Mouse (Mus musculus): ENCODE measurements at regions not wholly inside any gene's neighbourhood (a gene's known extent, or its start where the extent isn't known, plus 50 kb on each side); places are given as distances from the start of the nearest gene placed in this dataset.
A peak's percentile ranks its signal among the peaks of the same experiment; 100 is the strongest.

DNA sequence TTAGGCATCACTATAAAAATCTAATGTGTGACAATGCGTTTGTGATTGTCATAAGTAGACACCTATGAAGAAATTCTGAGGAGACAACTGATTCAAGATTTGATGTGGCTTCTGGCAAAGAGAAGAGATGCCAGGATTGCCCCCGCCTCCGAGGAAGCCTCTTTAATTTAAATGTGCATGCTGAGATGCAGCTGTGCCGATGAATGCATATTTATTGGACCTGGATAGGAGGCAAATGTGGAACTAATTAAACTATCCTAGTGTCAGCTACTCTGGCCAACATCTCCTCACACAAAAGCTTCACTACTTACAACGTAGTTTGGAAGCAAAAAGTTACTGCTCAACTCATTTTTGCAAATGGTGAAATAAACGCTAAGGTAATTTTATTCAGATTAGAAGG is 173.4 kb upstream of the Dph6 start:
- no peak for DNase-seq (ENCODE audit: extremely low spot score)

DNA sequence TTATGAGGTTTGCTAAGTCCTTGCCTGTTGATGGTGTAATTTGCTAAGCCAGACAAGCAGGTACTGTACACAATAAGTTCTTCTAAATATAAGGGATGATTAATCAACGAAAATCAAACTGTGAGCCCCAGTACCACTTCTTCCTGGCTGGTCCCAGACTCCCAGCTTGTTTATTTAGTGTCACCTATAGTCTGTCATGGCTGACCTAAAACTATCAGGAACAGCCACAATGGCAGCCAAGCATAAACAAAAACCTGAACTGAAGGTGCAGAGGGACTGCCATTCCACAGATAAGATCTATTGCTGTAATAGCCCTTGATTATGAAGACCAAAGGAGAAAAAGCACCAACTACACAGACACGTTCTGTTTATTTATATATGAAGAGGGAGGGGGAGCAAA is 180.9 kb upstream of the Dph6 start:
- DNase-seq (ENCODE audit: extremely low spot score): no peak

DNA sequence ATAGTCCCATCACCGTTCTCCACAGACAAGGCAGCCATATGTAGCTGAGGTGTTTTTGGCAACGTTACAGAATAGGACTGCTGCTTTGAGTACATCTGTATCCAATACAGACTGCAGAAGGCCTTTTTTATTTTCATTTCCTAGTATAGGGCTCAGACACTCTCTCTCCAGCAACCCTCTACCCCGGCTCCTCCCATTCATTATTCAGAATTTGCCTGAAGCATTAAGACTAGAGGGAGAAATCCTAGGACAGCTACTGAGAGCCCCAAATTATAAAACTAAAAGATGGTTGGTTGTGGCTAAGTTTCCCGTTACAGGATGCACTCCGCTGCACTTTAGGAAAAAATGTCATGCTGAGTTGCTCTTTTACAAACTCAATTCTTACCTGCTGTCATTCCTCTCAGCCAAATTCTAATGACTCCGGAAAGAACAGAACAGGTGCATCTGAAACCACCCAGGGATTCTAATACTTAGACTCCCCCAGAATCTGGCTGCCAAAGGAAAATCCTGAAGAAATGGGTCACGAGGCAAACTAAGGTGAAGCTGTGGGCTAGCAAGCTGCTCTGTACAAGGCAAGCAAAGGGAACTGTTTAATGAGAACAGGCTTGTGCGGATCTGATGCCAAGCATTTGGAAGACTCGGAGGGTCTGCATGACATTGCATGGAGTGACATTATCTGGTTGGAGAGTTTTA is 189.1 kb upstream of the Dph6 start:
- DNase-seq (ENCODE audit: extremely low spot score): no peak

DNA sequence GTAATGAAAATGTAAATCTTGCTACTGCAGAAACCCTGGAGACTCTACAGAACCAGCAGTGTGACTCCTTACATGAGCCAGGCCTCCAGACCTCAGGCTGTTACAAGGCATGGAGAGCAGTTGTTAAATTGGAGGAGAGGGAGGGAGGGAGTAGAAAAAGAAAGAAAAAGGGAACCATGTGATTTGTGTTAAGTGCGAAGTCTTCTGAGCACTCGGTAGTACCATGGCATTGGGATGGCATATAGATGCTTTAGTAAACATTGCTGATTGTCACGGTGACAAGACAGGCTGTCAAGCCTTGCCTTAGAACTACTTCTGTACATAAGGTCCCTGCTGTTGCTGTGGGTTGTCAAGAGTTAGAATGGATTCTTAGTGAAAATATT is 189.6 kb upstream of the Dph6 start:
- DNase-seq (ENCODE audit: extremely low spot score): no peak

DNA sequence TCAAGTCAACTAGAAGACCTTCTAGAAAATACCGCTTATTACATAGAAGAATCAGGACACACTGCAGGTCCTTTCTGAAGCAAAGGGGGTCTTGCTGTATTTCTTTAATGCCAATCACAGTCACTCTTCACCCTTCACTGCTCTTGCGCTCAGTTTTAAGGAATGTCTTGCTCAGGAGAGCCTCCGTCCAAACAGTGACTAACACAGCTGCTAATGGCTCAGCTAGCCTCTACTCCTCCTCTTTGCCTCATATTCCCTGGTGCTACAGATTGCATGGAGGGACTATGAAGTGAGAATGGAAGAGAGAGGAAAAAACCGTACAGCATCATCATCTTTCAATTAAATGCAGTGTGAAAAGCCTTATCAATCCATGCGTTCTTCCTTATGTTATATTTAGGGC is 193.7 kb upstream of the Dph6 start:
- DNase-seq (ENCODE audit: extremely low spot score): no peak

DNA sequence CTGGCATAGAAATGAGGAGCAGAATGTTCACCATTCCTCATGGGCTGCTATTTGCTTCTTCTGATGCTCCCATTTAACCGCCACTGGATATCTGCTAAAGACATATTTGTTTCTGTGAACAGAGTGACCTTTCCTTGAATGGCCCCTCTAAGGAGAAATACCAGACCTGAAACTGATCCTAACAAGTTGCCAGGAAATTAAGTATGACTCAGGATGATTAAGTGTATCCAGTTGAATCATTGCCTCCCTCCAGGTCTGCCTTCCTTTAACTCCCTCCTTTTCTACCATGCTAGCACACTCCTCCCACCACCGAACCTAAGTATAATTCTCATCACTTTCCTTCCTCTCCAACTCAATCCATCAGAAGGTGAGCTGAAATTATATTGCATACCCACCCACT is 194.2 kb upstream of the Dph6 start:
- DNase-seq (ENCODE audit: extremely low spot score): no peak

DNA sequence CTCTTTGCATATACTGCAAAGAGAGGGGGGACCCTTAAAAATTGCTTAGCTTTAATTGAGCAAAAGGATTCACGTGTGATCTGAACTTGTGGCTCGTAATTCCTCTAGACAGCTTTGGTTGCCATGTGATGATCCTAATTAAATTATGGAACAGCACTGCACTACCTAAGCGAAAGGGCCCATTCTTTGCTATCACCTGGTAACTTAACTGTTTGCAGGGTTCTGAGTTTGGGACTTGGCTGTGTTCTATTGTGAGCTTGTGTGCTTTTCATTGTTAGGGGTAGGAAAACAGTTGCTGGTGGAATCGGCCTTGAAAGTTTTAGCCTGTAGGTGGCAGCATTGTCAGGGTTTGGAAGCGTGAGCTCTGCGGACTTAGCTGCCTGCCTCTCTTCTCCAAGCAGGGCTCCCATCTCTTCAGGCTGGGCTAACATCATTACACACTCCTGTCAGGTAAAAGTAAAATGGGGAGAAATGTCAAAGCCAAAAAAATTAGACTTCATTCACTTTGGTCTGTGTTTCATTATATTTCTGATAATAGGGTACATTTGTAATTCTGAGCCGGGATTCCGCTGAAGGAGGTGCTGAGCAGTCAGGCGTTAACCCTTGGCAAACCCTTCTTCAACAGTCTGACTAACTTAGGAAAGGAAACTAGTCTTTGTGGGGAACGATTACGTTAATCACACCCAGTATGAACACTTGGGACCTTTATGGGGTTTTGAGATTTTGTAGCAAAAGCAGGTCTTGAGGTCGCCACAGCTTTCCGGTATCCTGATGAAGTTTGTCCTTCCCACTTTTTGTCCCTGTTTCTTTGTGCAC is 199.2 kb upstream of the Dph6 start:
- DNase-seq (ENCODE audit: extremely low spot score): peak; percentile 86

DNA sequence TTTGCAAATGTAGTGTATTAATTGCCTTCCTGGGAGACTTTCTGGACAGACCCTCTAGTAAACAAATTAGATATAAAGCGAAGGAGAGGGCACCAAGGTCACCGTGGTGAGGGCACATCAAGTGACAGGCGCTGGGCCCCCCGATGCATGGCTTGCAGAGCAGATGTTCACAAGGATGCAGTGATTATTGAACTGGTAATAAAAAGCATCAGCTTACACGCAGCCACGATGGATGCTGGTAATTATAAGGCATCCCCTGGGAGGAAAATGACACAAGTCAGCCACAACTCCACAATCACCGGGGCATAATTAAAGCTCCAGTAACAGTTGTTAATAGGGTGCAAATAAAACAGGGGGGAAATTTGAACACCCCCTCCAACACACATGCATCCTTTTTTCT is 217.5 kb upstream of the Dph6 start:
- DNase-seq (ENCODE audit: extremely low spot score): peak; percentile 18

DNA sequence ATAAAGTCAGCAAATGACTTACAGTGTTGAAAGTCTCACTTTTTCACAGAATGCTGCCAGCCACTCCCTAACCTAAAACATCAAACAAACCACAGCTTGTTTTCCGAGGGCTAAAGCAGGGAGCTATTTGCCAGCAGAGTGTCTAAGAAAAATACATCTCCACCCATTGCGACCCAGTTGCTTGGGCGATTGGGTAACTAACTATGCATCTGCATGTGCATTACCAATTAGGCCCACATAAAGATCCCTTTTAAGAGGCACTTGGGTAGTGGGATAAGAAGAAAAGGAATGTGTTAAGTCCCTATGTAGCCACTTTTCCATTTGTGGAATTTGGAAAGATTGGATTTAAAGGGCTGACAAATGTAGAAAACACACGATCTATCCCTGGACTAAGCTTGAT is 218.3 kb upstream of the Dph6 start:
- no peak for DNase-seq (ENCODE audit: extremely low spot score)

DNA sequence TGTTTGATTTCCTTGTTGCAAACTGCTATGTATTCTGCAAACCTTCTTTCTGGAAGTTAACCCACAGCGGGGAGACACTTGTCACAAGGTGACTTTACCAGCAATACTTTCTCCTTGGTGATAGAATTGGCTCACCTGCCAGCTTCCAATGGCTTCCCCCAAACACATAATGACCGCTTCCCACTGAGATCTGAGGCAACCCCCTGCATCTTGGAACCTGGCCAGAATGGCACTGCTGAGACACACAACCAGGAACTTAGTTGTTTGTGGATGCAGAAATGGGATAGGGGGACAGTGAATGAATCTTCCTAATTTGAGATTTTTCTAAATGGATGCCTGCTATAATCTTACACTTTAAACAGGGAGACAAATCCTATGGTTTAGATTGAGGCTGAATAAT is 224.3 kb upstream of the Dph6 start:
- DNase-seq (ENCODE audit: extremely low spot score): no peak

DNA sequence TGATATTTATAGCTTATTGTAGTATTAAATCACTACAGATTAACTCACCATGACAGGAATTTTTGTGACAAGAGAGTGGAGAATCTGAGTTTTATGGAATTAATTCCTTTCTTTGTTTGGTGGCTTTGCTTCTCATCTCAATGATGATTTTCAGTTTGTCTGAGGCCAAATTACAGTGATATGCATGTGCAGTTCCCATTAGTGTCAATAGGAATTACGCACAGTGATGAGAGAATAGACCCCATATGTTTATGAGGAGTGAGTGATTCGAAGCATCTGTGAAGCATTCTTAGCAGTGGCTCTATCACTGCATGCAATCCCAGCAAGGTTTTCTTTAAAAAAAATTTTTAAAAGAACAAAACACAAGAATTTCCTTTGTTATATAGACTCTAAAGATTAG is 225.0 kb upstream of the Dph6 start:
- no peak for DNase-seq (ENCODE audit: extremely low spot score)

DNA sequence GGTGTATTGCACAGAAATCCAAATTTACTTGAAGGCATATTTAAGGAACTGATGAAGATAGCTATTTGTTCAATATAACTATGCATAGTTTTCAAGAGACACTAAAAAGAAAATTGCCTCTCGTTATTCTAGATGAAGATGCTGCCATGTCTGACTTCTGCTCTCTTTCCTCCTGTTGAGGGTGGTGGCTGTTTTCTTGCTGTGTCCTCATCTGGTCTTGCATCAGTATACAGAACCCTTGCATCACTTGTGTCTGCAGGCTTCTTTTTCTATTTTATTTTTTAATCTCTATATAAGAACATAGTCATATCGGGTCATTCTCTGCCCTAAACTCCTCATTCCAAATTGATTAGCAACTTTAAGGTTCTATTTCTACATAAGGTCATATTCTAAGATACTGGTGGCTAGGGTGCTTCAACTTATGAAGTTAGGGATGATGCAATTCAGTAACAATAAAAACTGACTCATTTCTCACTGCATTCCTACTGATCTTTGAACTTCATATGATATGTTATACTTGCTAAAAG is 231.0 kb upstream of the Dph6 start:
- no peak for DNase-seq (ENCODE audit: extremely low spot score)

DNA sequence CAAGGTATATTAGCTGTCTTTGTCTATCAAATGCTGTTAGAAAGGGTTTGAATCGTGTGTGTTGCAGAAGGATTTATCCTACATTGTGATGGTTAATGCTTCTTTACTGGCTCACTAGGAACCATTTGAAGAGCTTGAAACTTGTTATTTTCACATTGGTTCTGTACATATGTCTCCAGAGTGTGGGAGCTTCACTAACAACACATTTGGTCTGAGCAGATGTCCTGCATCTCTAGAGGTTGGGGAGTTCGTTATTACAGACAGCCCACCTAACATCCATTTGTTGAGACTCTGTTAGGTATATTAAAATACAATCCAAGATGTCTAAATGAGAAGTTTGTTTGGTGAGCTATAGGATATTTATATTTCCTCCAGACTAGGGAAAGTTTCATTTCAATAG is 244.0 kb upstream of the Dph6 start:
- DNase-seq (ENCODE audit: extremely low spot score): no peak

DNA sequence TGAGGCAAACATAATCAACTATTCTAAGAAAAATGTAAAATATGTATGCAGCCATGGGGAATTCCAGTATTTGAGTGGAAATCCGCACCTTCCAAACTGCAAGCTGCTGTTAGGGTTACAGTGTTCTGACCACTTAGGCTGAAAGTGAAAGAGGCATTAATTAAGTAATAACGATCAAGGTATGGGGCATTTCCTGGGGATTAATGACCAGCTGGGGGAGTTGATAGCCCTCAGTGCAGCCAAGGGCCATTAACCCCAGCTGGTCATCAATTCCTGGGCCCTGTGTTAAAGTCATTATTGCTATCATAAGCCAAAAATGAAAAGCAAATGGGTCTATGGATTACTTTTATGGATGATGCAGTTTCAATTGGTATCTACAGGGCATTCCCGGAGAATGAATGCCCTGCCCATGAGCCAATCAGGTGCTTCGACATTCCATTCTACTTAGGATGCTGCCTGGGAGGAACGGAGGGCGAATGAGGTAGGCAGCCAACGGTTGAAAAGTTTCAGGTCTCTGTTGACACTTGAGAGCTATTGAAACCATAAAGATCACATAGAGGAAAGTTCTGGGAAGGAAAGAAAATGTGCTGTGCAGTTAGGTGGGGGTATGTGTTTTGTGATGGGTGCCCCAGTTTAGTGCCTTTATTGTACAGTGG is 257.2 kb upstream of the Dph6 start:
- DNase-seq (ENCODE audit: extremely low spot score): no peak

DNA sequence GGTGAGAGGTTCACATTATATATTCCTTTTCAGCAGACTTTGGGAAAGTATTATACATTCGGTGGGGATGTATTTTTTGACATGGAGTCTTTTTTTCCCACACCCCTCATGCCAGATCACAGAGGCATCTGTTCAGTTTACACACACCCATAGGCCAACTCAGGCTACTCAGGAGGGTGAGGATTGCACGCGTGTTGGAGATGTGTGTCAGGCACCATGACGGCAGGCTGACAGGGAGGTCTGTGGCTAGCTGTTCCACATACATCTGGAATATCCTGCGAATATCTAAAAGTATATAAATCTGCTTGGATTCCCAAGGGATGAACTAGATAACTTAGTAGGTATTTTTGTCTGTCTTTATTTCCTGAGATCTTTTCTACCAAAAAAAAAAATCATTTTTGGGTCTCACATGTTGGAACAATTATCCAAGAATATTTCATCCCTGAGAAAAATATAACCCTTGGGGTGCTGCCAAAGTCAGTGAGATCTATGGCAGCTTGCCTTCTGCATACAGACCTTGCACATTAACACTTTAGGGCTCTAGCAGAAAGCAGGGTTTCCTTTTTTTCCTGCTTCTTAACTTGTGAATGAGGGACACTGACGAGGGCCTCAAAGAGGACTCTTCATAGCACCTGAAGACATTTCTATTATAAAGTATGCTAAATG is 260.4 kb upstream of the Dph6 start:
- no peak for DNase-seq (ENCODE audit: extremely low spot score)

DNA sequence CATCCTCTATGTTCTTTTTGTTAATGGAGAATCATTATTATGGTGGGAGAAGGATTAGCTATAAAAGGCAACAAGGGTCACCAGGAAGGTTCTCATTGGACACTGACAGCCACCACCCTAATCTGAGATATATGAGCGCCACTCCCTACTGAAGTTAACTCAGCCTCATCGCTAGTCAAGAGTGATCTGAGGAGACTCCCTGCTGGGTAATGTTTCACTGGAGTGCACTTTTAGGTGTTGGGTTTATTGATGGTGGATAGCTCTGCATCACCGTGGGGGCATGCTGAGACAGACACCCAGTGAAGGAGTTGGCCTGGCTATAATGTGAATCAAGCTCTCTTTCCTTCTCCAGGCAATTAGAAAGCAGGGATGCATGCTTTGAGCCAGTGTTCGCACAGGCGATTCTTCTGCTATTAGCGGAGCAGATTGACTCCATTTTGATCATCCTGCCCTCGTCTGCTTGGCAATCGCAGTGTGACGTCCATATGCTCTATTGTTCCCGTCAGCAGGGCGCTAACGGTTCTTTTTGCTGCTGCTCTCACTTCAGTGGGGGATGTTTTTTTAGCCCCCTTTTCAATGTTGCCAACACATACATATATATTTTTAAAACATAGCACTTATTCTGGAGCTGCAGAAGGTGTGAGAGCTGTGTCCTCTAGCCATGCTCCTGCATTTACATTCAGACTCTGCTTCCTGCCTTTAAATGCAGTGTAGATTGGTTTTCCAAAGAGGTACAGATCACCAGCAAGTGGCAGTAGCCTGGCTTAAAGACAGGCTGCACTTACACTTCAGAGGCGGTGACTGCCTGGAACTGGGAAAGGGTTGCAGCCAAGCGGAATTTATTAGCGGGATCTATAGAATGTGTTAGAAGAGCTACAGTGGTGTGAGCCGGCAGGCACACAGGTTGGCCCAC is 263.9 kb upstream of the Dph6 start:
- peak; percentile 4 for DNase-seq (ENCODE audit: extremely low spot score)

DNA sequence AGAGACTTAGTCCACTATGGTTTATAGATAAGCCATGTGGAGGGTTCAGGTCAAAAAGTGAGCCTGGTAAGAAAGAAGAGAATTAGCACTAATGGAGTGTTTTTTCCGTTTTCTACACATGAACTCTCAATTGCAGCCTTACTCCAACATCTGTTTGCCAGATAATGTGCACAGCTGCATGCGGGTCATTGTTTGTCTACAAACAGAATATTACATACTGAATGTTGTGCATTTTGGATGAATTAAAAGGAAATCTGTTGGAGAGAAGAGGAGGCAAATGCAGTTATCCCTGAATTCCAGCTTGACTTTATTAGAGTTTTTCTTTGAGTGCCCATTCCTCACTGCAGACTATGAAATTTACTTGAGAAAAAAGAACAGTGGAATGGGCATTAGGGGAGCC is 269.1 kb upstream of the Dph6 start:
- DNase-seq (ENCODE audit: extremely low spot score): no peak

DNA sequence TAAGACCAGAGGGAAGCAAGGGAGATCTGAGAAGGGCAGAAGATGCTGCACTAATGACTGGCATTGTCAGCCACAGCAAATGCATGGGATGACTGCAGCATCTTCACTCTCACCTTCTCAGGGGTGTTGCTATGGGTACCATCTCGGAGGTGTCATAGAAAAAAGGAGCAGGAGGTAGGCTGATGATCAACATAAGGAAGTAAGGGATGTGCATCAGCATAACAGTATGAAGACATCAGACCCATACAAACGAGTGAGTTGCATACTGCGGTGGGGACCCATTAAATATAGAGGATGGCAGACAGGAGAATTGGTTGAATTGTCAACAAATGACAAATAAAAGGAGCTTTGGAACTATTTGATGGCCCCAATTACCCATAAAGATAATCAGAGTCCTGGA is 280.7 kb upstream of the Dph6 start:
- no peak for DNase-seq (ENCODE audit: extremely low spot score)

DNA sequence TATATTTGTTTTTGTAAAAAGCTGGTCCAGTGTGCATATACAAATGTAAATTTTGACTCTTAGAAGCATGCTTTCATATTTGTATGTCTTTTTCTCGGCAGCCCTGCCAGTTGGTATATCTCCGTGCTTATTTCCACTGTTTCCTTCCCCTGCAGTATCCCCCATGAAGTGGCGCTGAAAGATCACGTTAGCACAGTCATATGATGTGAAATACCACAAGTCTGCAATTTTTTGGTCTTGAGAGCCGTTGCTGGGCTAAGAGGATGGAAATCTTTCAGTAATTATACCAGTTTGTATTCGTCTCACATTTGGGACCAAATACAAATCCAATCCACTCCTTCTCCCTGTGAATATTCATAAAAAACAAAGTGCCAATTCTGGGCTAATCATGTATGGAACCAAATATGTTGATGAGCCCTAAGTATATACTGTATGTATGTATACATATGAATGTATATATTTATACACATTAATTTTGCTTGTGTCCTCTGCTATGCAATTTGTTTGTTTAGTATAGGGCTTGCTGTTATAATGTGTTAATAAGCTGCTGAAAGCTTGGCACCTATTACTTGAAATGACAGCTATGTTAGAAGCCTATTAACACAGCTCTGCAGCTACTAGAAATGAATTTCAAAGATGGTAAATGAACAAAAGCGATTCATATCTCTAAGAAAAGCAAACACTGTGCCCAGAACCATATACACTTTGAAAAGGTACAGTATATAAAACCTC is 283.8 kb upstream of the Dph6 start:
- no peak for DNase-seq (ENCODE audit: extremely low spot score)

DNA sequence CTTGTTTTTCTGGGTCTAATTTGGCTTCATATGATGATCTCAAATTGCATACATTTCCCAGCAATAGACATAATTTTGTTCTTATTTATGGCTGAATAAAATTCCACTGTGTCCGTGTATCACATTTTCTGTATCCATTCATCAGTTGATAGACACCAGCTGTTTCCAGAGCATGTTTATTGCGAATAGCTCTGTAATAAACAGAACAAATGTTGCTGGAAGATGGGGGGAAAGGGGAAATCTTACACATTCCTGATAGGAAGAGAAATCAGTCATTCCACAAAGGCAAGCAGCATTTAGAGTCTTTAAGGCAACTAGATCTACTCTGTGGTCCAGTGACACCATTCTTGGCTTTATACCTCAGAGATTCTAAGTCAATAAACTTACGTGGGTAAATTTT is 311.3 kb upstream of the Dph6 start:
- no peak for DNase-seq (ENCODE audit: extremely low spot score)

DNA sequence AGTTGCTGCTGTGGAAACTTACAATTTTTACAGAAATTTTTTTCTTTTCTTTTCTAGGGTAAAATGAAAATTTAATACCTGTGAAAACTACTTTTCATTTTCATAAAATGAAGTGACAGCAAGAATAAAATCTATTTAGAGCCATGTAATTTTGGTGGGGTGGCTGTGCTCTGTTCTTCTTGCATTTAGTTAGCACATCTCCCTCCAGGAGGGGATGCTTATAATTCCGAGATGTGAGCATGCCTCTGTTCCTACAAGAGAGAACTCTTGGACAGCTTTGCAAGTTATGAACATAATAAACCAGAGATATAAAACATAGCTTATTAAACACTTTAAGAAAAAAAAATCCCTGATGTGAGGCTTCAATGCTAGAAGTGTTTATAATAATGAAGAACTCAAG is 313.9 kb upstream of the Dph6 start:
- no peak for DNase-seq (ENCODE audit: extremely low spot score)
